Mouse (Mus musculus): ENCODE results near the gene Gpcpd1.

GRCm38 (mm10) chr2:132575256-132575655 is 12.3 kb downstream of the Gpcpd1 start:
- TF ChIP-seq TAL1 (IDR thresholded peaks at IDR 0.05; ENCODE audit: low read length) (no peak), GATA1 (IDR thresholded peaks at IDR 0.05; ENCODE audit: low read length) (no peak)

Measured in erythroblast, embryonic 14.5 days (primary cell).